Mouse (Mus musculus): ENCODE data around the gene Tmem182. TPM values are rescaled to one million over a fixed set of nuclear protein-coding genes. Genes with fewer than 3 reads are reported as not detected.

Gene Tmem182
- total and polyA plus RNA-seq, 3 experiments = not detected

DNA sequence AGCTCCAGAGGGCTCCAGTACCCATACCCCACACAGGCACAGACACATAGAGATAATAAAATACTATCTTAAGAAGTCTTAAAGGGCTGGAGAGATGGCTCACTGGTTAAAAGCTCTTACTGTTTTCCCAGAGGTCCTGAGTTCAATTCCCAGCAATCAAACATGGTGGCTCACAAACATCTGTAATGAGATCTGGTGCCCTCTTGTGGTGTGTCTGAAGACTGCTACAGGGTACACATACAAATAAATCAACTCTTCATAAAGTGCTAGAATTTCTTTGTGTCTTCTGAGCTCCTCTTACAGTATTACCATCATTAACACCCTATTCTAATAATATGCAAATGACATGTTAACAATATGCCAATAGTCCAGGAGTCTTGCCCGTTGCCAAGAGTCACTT is 41.4 kb upstream of the Tmem182 start:
- Histone ChIP-seq H3K36me3 (replicated peaks in 1 of 2; ENCODE audit: control insufficient read depth in 1 of 2, insufficient read depth in 1 of 2, low read length in 1 of 2) (no peaks in the 10 kb centered on the region), H3K27me3 (replicated peaks) (no peaks in the 10 kb centered on the region), H3K79me2 (replicated peaks; ENCODE audit: control insufficient read depth, extremely low read depth, insufficient read depth, poor library complexity, severe bottlenecking) (no peaks in the 10 kb centered on the region), H3K9ac (ENCODE audit: insufficient read depth, low read depth) (no peak overlapping the region), H3K4me1 (ENCODE audit: control insufficient read depth in 1 of 2, insufficient read depth in 2 of 2) (no peaks in the 10 kb centered on the region), H3K9me3 (replicated peaks; ENCODE audit: low read length) (peaks cover 72% of the 10 kb centered on the region), H3K4me3 (replicated peaks in 1 of 3; ENCODE audit: low read depth in 2 of 3, low read length in 2 of 3, poor library complexity in 1 of 3) (no peak overlapping the region), H3K27ac (ENCODE audit: insufficient read depth, low read depth) (no peak overlapping the region), H3K4me2 (ENCODE audit: insufficient read depth, low read depth, poor library complexity, severe bottlenecking) (no peak overlapping the region)
- TF ChIP-seq TCF12 (IDR thresholded peaks at IDR 0.05; ENCODE audit: low read depth, low read length) (no peak), E2F4 (IDR thresholded peaks at IDR 0.05; ENCODE audit: insufficient replicate concordance, low read depth, low read length) (no peak), BHLHE40 (IDR thresholded peaks at IDR 0.05; ENCODE audit: low read depth, low read length) (no peak), NELFE (IDR thresholded peaks at IDR 0.05; ENCODE audit: low read depth, low read length) (no peak), IRF4 (IDR thresholded peaks at IDR 0.05; ENCODE audit: low read depth, low read length) (no peak), MEF2A (IDR thresholded peaks at IDR 0.05; ENCODE audit: borderline replicate concordance, low read depth, low read length) (no peak), ETS1 (conservative IDR thresholded peaks at IDR 0.05; ENCODE audit: low read depth, low read length) (no peak), POLR2AphosphoS2 (IDR thresholded peaks at IDR 0.05; ENCODE audit: low read depth, low read length) (no peak), RCOR1 (conservative IDR thresholded peaks at IDR 0.05; ENCODE audit: low read depth, low read length) (no peak), PAX5 (IDR thresholded peaks at IDR 0.05; ENCODE audit: low read length) (no peak), UBTF (IDR thresholded peaks at IDR 0.05; ENCODE audit: low read depth, low read length) (no peak), NRF1 (IDR thresholded peaks at IDR 0.05; ENCODE audit: low read depth, low read length) (no peak), ZMIZ1 (IDR thresholded peaks at IDR 0.05; ENCODE audit: low read depth, low read length) (no peak), SIN3A (IDR thresholded peaks at IDR 0.05; ENCODE audit: low read length) (no peak)
- dilution Hi-C loops (cut with MboI; ENCODE audit: extremely low pct_ligation_motif_present, extremely low pct_unique_long_range_greater_than_20kb, low sequenced_read_pairs) = no loop called here
- DNase-seq (ENCODE audit: extremely low read depth) = no peak
- in situ Hi-C loops (cut with MboI; ENCODE audit: low pct_ligation_motif_present, low pct_unique_long_range_greater_than_20kb, low sequenced_read_pairs) = no loop called here

- Histone ChIP-seq H3K4me1 (ENCODE audit: control insufficient read depth in 1 of 2, insufficient read depth in 2 of 2) (no peaks in the 10 kb centered on the region), H3K36me3 (replicated peaks in 1 of 2; ENCODE audit: control insufficient read depth in 1 of 2, insufficient read depth in 1 of 2, low read length in 1 of 2) (no peaks in the 10 kb centered on the region), H3K27me3 (replicated peaks) (no peaks in the 10 kb centered on the region), H3K4me3 (replicated peaks in 1 of 3; ENCODE audit: low read depth in 2 of 3, low read length in 2 of 3, poor library complexity in 1 of 3) (no peak overlapping the region), H3K4me2 (ENCODE audit: insufficient read depth, low read depth, poor library complexity, severe bottlenecking) (no peak overlapping the region), H3K9me3 (replicated peaks; ENCODE audit: low read length) (peaks cover 72% of the 10 kb centered on the region), H3K9ac (ENCODE audit: insufficient read depth, low read depth) (no peak overlapping the region), H3K27ac (ENCODE audit: insufficient read depth, low read depth) (no peak overlapping the region), H3K79me2 (replicated peaks; ENCODE audit: control insufficient read depth, extremely low read depth, insufficient read depth, poor library complexity, severe bottlenecking) (no peaks in the 10 kb centered on the region)
- in situ Hi-C loops (cut with MboI; ENCODE audit: low pct_ligation_motif_present, low pct_unique_long_range_greater_than_20kb, low sequenced_read_pairs) (no loop called here), dilution Hi-C loops (cut with MboI; ENCODE audit: extremely low pct_ligation_motif_present, extremely low pct_unique_long_range_greater_than_20kb, low sequenced_read_pairs) (no loop called here)
- TF ChIP-seq MXI1 (IDR thresholded peaks at IDR 0.05; ENCODE audit: low read depth, low read length) (no peak), SIN3A (IDR thresholded peaks at IDR 0.05; ENCODE audit: low read length) (no peak), ETS1 (conservative IDR thresholded peaks at IDR 0.05; ENCODE audit: low read depth, low read length) (no peak), MYC (IDR thresholded peaks at IDR 0.05; ENCODE audit: low read depth, low read length) (no peak)
- DNase-seq (ENCODE audit: extremely low read depth) = no peak
Measured at GRCm38 (mm10) chr1:40764701-40765275, 40.6 kb upstream of the Tmem182 start.
